Mouse (Mus musculus) megakaryocyte, embryonic 14.5 days (primary cell): ENCODE results near the gene Top2b. TPM values are rescaled to one million over a fixed set of nuclear protein-coding genes. Genes with fewer than 3 reads are reported as not detected.

Experiments used
- H3K27me3 ChIP-seq: replicated peaks from 2 replicates; pipeline ENCODE3; 2012; ENCODE audit warnings: inconsistent platforms
- H3K36me3 ChIP-seq: replicated peaks from 2 replicates; pipeline ENCODE3; 2012; ENCODE audit warnings: low read length, inconsistent platforms, mixed read lengths
- H3K4me1 ChIP-seq: 2 replicates; pipeline ENCODE4 v1.6.1; 2012; ENCODE audit warnings: inconsistent platforms
- H3K4me3 ChIP-seq: replicated peaks from 2 replicates; pipeline ENCODE3; 2012; ENCODE audit warnings: moderate library complexity, mild to moderate bottlenecking, inconsistent platforms
- H3K9me3 ChIP-seq: 2 replicates; pipeline ENCODE4 v1.6.1; 2012; ENCODE audit warnings: inconsistent platforms
- FLI1 ChIP-seq: IDR thresholded peaks from 2 replicates; pipeline ENCODE4 v1.6.1; 2012; ENCODE audit warnings: low read length, inconsistent platforms, mixed read lengths
- GATA1 ChIP-seq: IDR thresholded peaks from 3 replicates; pipeline ENCODE4 v1.6.1; 2012; ENCODE audit warnings: mixed read lengths, low read length, inconsistent platforms, borderline replicate concordance
- polyA plus RNA-seq: library from polyadenylated mRNA; stranded (reverse); fragments of >175 nt; gene quantifications from 2 replicates; pipeline ENCODE4 v1.2.3, GENCODE M21; 2012; ENCODE audit warnings: low replicate concordance; ENCODE audit not compliant: insufficient read depth

Gene Top2b
- polyA plus RNA-seq = 1.4 and 2.8 TPM in 2 replicates

- H3K27me3 ChIP-seq = no peaks in the 10 kb centered on the region
- H3K4me3 ChIP-seq = peak within 1 kb of the TSS; percentile 98
Measured at GRCm38 (mm10) chr14:16364878-16365337, at the start of gene Top2b. Gene Top2b (plus strand): TSS chr14:16365179.

GRCm38 (mm10) chr14:16316715-16317114 is 48.3 kb upstream of the Top2b start:
- no peaks in the 10 kb centered on the region for H3K27me3 ChIP-seq
- peaks cover 21% of the 10 kb centered on the region for H3K36me3 ChIP-seq
- no peak for TF ChIP-seq GATA1
- no peak for TF ChIP-seq FLI1
- no peaks in the 10 kb centered on the region for H3K9me3 ChIP-seq
- no peak overlapping the region for H3K4me3 ChIP-seq
- H3K4me1 ChIP-seq = peaks cover 85% of the 10 kb centered on the region

More at GRCm38 (mm10) chr14:16364878-16365337, at the start of gene Top2b:
- TF ChIP-seq GATA1 (no peak), FLI1 (no peak)
- Histone ChIP-seq H3K9me3 (no peaks in the 10 kb centered on the region), H3K4me1 (peaks cover 43% of the 10 kb centered on the region), H3K36me3 (peaks cover 8% of the 10 kb centered on the region)

- H3K27me3 ChIP-seq = no peaks in the 10 kb centered on the region
- no peak overlapping the region for H3K4me3 ChIP-seq
- H3K4me1 ChIP-seq = peaks cover 54% of the 10 kb centered on the region
- H3K36me3 ChIP-seq = peaks cover under 1% of the 10 kb centered on the region
- H3K9me3 ChIP-seq = no peaks in the 10 kb centered on the region
- TF ChIP-seq GATA1 (no peak), FLI1 (no peak)
Measured at GRCm38 (mm10) chr14:16319818-16320217, 45.2 kb upstream of the Top2b start.

GRCm38 (mm10) chr14:16324394-16324793 is 40.6 kb upstream of the Top2b start:
- Histone ChIP-seq H3K36me3 (no peaks in the 10 kb centered on the region), H3K4me1 (peaks cover 19% of the 10 kb centered on the region), H3K9me3 (no peaks in the 10 kb centered on the region), H3K27me3 (no peaks in the 10 kb centered on the region), H3K4me3 (no peak overlapping the region)
- no peak for TF ChIP-seq FLI1
- no peak for TF ChIP-seq GATA1

GRCm38 (mm10) chr14:16325208-16325607 is 39.8 kb upstream of the Top2b start:
- Histone ChIP-seq H3K36me3 (no peaks in the 10 kb centered on the region), H3K4me3 (no peak overlapping the region), H3K9me3 (no peaks in the 10 kb centered on the region), H3K4me1 (peaks cover 11% of the 10 kb centered on the region; the same call in 1 of the 2 replicates), H3K27me3 (no peaks in the 10 kb centered on the region)
- no peak for TF ChIP-seq FLI1

- H3K9me3 ChIP-seq = no peaks in the 10 kb centered on the region
- no peaks in the 10 kb centered on the region for H3K27me3 ChIP-seq
- no peaks in the 10 kb centered on the region for H3K36me3 ChIP-seq
- no peak overlapping the region for H3K4me3 ChIP-seq
- no peak for TF ChIP-seq FLI1
- no peak for TF ChIP-seq GATA1
- H3K4me1 ChIP-seq = peaks cover 23% of the 10 kb centered on the region
Measured at GRCm38 (mm10) chr14:16328531-16328930, 36.4 kb upstream of the Top2b start.

GRCm38 (mm10) chr14:16328959-16329480 is 36.0 kb upstream of the Top2b start:
- no peaks in the 10 kb centered on the region for H3K9me3 ChIP-seq
- H3K4me1 ChIP-seq = peaks cover 23% of the 10 kb centered on the region
- no peaks in the 10 kb centered on the region for H3K36me3 ChIP-seq
- TF ChIP-seq FLI1 (no peak), GATA1 (no peak)
- H3K4me3 ChIP-seq = no peak overlapping the region
- H3K27me3 ChIP-seq = no peaks in the 10 kb centered on the region

- H3K4me1 ChIP-seq = peaks cover 23% of the 10 kb centered on the region
Measured at GRCm38 (mm10) chr14:16329756-16330155, 35.2 kb upstream of the Top2b start.

GRCm38 (mm10) chr14:16334260-16334659 is 30.7 kb upstream of the Top2b start:
- TF ChIP-seq FLI1 (no peak), GATA1 (no peak)
- Histone ChIP-seq H3K36me3 (no peaks in the 10 kb centered on the region), H3K4me3 (no peak overlapping the region), H3K9me3 (no peaks in the 10 kb centered on the region), H3K27me3 (no peaks in the 10 kb centered on the region), H3K4me1 (peaks cover 18% of the 10 kb centered on the region)

More at GRCm38 (mm10) chr14:16329756-16330155, 35.2 kb upstream of the Top2b start:
- H3K36me3 ChIP-seq = no peaks in the 10 kb centered on the region
- no peak overlapping the region for H3K4me3 ChIP-seq
- H3K27me3 ChIP-seq = no peaks in the 10 kb centered on the region
- no peaks in the 10 kb centered on the region for H3K9me3 ChIP-seq
- TF ChIP-seq GATA1 = no peak
- no peak for TF ChIP-seq FLI1

GRCm38 (mm10) chr14:16335835-16336417 is 29.1 kb upstream of the Top2b start:
- peaks cover 15% of the 10 kb centered on the region for H3K4me1 ChIP-seq
- no peak for TF ChIP-seq FLI1
- TF ChIP-seq GATA1 = no peak
- H3K27me3 ChIP-seq = no peaks in the 10 kb centered on the region
- H3K4me3 ChIP-seq = no peak overlapping the region
- H3K9me3 ChIP-seq = no peaks in the 10 kb centered on the region
- H3K36me3 ChIP-seq = no peaks in the 10 kb centered on the region
